Mouse (Mus musculus) kidney, embryonic 14.5 days (tissue): ENCODE measurements at regions not wholly inside any gene's neighbourhood (a gene's known extent, or its start where the extent isn't known, plus 50 kb on each side); places are given as distances from the start of the nearest gene placed in this dataset.

Experiments
- ATAC-seq: fragments of 200-750 bp; cut with Nextera tagmentation; 2 replicates; pipeline ENCODE4 v1.8.0; 2017; ENCODE audit warnings: moderate number of reproducible peaks, mild to moderate bottlenecking, moderate TSS enrichment, moderate library complexity; ENCODE audit not compliant: low FRiP score, low TSS enrichment
- H3K27ac ChIP-seq: fragments of 300-500 bp; sonication (generic); 2 replicates; pipeline ENCODE4 v1.5.1; 2014; ENCODE audit warnings: low read depth, mild to moderate bottlenecking, low read length, moderate library complexity, mixed read lengths
- H3K27me3 ChIP-seq: fragments of 300-500 bp; sonication (generic); 2 replicates; pipeline ENCODE4 v1.6.1; 2014; ENCODE audit warnings: mild to moderate bottlenecking, low read length; ENCODE audit not compliant: control insufficient read depth, insufficient read depth
- H3K36me3 ChIP-seq: fragments of 300-500 bp; sonication (generic); 2 replicates; pipeline ENCODE4 v1.6.1; 2014; ENCODE audit warnings: low read length, mixed read lengths; ENCODE audit not compliant: control insufficient read depth, insufficient read depth
- H3K4me1 ChIP-seq: fragments of 300-500 bp; sonication (generic); 2 replicates; pipeline ENCODE4 v1.6.1; 2014; ENCODE audit warnings: low read length, mixed read lengths; ENCODE audit not compliant: control insufficient read depth, insufficient read depth
- H3K4me2 ChIP-seq: fragments of 300-500 bp; sonication (generic); replicated peaks from 2 replicates; pipeline ENCODE4 v1.6.1; 2014; ENCODE audit warnings: low read depth, mild to moderate bottlenecking, low read length
- H3K4me3 ChIP-seq: fragments of 300-500 bp; sonication (generic); 2 replicates; pipeline ENCODE4 v1.5.1; 2014; ENCODE audit warnings: mild to moderate bottlenecking, low read length
- H3K9ac ChIP-seq: fragments of 300-500 bp; sonication (generic); 2 replicates; pipeline ENCODE4 v1.6.1; 2014; ENCODE audit warnings: low read depth, mild to moderate bottlenecking, low read length, moderate library complexity
- H3K9me3 ChIP-seq: fragments of 300-500 bp; sonication (generic); 2 replicates; pipeline ENCODE4 v1.6.1; 2016; ENCODE audit warnings: low read length; ENCODE audit not compliant: control insufficient read depth
- WGBS: fragments of 180-500 bp; shearing (Covaris S2); extraction: QIAGEN DNeasy Blood & Tissue Kit; methylation state at CpG from one replicate; pipeline ENCODE4 v1.1.7; 2014; 5-methylcytosine and 5-hydroxymethylcytosine counted together

- no peak for ATAC-seq
- H3K9ac ChIP-seq = no peak overlapping the region
- H3K27ac ChIP-seq = no peak overlapping the region
- no peaks in the 10 kb centered on the region for H3K27me3 ChIP-seq
- H3K4me2 ChIP-seq = no peak overlapping the region
- no peaks in the 10 kb centered on the region for H3K36me3 ChIP-seq
- no peaks in the 10 kb centered on the region for H3K9me3 ChIP-seq
- WGBS = 50% methylated on average over 6 of the region's 6 CpGs
- H3K4me3 ChIP-seq = no peak overlapping the region
- 0 out of 2 replicates have a peak, but pooled peaks cover 4% of the 10 kb centered on the region for H3K4me1 ChIP-seq
Measured at GRCm38 (mm10) chr9:87649015-87649978, 81.8 kb downstream of the Tbx18 start.

GRCm38 (mm10) chr9:87648317-87648716 lies 82.7 kb downstream of the Tbx18 start:
- no peak for ATAC-seq

GRCm38 (mm10) chr9:87645032-87645431 lies 86.0 kb downstream of the Tbx18 start:
- Histone ChIP-seq H3K4me1 (0 out of 2 replicates have a peak, but pooled peaks cover 4% of the 10 kb centered on the region), H3K4me3 (no peak overlapping the region), H3K27me3 (no peaks in the 10 kb centered on the region), H3K9ac (no peak overlapping the region), H3K27ac (no peak overlapping the region), H3K4me2 (no peak overlapping the region), H3K36me3 (no peaks in the 10 kb centered on the region), H3K9me3 (no peaks in the 10 kb centered on the region)
- 90% methylated on average over 5 of the region's 5 CpGs for WGBS
- no peak for ATAC-seq

More at GRCm38 (mm10) chr9:87648317-87648716, 82.7 kb downstream of the Tbx18 start:
- H3K27ac ChIP-seq = no peak overlapping the region
- no peaks in the 10 kb centered on the region for H3K36me3 ChIP-seq
- WGBS = 68% methylated on average over 5 of the region's 5 CpGs
- H3K27me3 ChIP-seq = no peaks in the 10 kb centered on the region
- no peak overlapping the region for H3K4me3 ChIP-seq
- no peak overlapping the region for H3K4me2 ChIP-seq
- H3K9me3 ChIP-seq = no peaks in the 10 kb centered on the region
- H3K9ac ChIP-seq = no peak overlapping the region
- 0 out of 2 replicates have a peak, but pooled peaks cover 4% of the 10 kb centered on the region for H3K4me1 ChIP-seq

GRCm38 (mm10) chr9:87633863-87634630 lies 97.0 kb downstream of the Tbx18 start:
- no peak overlapping the region for H3K27ac ChIP-seq
- H3K4me1 ChIP-seq = no peaks in the 10 kb centered on the region
- H3K4me3 ChIP-seq = no peak overlapping the region
- H3K9ac ChIP-seq = no peak overlapping the region
- H3K9me3 ChIP-seq = no peaks in the 10 kb centered on the region
- H3K4me2 ChIP-seq = no peak overlapping the region
- WGBS = 68% methylated on average over 5 of the region's 5 CpGs
- no peaks in the 10 kb centered on the region for H3K36me3 ChIP-seq
- ATAC-seq = no peak
- H3K27me3 ChIP-seq = no peaks in the 10 kb centered on the region

GRCm38 (mm10) chr9:87626432-87626831 lies 104.6 kb downstream of the Tbx18 start:
- ATAC-seq = no peak
- Histone ChIP-seq H3K9me3 (no peaks in the 10 kb centered on the region), H3K4me2 (no peak overlapping the region), H3K4me3 (no peak overlapping the region), H3K27me3 (no peaks in the 10 kb centered on the region), H3K9ac (no peak overlapping the region), H3K36me3 (no peaks in the 10 kb centered on the region), H3K27ac (no peak overlapping the region), H3K4me1 (no peaks in the 10 kb centered on the region)
- WGBS = 64% methylated on average over 3 of the region's 3 CpGs

GRCm38 (mm10) chr9:87618238-87618673 lies 112.8 kb downstream of the Tbx18 start:
- H3K4me2 ChIP-seq = no peak overlapping the region
- H3K9ac ChIP-seq = no peak overlapping the region
- H3K36me3 ChIP-seq = no peaks in the 10 kb centered on the region
- H3K4me1 ChIP-seq = no peaks in the 10 kb centered on the region
- H3K27me3 ChIP-seq = no peaks in the 10 kb centered on the region
- ATAC-seq = no peak
- H3K4me3 ChIP-seq = no peak overlapping the region
- H3K27ac ChIP-seq = no peak overlapping the region
- H3K9me3 ChIP-seq = no peaks in the 10 kb centered on the region
- 45% methylated on average over 7 of the region's 7 CpGs for WGBS

GRCm38 (mm10) chr9:87607878-87608631 lies 123.0 kb downstream of the Tbx18 start:
- 69% methylated on average over 10 of the region's 10 CpGs for WGBS
- no peaks in the 10 kb centered on the region for H3K27me3 ChIP-seq
- H3K9ac ChIP-seq = no peak overlapping the region
- no peaks in the 10 kb centered on the region for H3K36me3 ChIP-seq
- no peak for ATAC-seq
- H3K27ac ChIP-seq = no peak overlapping the region
- no peak overlapping the region for H3K4me3 ChIP-seq
- H3K4me1 ChIP-seq = no peaks in the 10 kb centered on the region
- H3K9me3 ChIP-seq = no peaks in the 10 kb centered on the region
- no peak overlapping the region for H3K4me2 ChIP-seq

- H3K9me3 ChIP-seq = no peaks in the 10 kb centered on the region
- H3K27ac ChIP-seq = no peak overlapping the region
- no peak for ATAC-seq
- H3K4me3 ChIP-seq = no peak overlapping the region
- H3K4me1 ChIP-seq = no peaks in the 10 kb centered on the region
- 65% methylated on average over 2 of the region's 2 CpGs for WGBS
- H3K9ac ChIP-seq = no peak overlapping the region
- H3K4me2 ChIP-seq = no peak overlapping the region
- H3K36me3 ChIP-seq = no peaks in the 10 kb centered on the region
- no peaks in the 10 kb centered on the region for H3K27me3 ChIP-seq
Measured at GRCm38 (mm10) chr9:87575591-87575990, 155.5 kb downstream of the Tbx18 start.
